Mouse (Mus musculus) yolk sac, embryonic 10.5 days (tissue): ENCODE data around the gene Ifitm3.
A peak's percentile ranks its signal among the peaks of the same experiment; 100 is the strongest.
"Not testable (repeated sequence)": the region's sequence is repeated elsewhere in the genome, so short reads cannot be mapped to it uniquely, and the experiment has no call there.

Source experiments
- DNase-seq: peaks from one replicate; pipeline ENCODE4 v3.0.0-alpha.2; 2017; ENCODE audit warnings: low spot score

Gene Ifitm3

DNA sequence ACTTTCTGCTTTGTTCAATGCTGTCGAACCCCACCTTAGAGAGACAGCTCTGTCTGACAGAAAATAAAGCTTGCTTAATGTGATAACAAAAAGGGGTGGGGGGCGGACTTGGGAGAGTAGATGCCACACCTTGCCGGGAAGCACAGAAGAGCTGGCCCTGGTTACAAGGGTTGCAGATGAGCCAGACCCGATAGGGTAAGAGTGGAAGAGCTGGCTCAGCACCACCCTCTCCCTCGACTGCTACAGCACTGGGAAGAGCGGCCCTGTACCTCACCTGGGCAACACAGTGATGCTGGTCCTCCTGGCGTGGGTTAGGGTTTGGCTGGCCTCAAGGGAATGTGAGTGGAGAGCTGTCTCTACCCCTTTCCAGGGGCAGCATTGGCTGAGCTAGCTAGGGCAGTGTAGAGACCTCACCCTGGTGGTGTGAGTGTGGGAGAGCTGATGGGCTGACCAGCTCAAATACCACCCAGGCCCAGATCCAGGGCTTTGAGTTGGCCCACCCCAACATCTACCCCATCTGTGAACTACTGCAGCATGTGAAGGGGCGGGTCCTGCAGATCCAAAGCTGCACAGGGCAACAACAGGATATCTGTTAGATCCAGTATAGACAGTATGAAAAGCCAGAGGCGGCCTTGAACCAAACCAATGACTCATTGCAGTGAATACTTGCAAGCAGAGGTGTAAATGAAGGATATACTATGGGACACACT is 22.0 kb upstream of the Ifitm3 start:
- no peak for DNase-seq

- DNase-seq: no peak
Observed at GRCm38 (mm10) chr7:141030390-141030789, 19.8 kb upstream of the Ifitm3 start.

DNA sequence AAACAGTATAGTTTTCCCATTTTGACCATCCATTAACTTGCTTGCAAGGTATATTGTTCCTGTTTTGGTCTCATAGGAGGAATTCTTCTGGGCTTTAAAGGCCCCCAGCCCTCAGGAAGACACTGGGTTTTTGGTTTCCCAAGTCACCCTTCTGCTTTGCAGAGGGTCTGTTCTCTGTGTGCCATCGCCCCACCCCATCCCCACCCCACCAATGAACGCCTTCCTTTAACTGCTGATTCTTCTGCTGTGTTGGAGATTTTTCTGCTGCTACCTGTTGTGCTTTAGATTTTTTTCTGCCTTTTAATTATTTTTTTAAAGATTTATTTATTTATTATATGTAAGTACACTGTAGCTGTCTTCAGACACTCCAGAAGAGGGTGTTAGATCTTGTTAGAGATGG is 18.3 kb upstream of the Ifitm3 start, which contains the start of gene Gm17387:
TSS of gene Gm17387 (plus strand) at position 301 of the 400 bp plus-strand sequence.
- no peak for DNase-seq

GRCm38 (mm10) chr7:141026740-141027098 is 16.1 kb upstream of the Ifitm3 start:
- no peak for DNase-seq

- no peak for DNase-seq
Observed at GRCm38 (mm10) chr7:141026097-141026739, 15.6 kb upstream of the Ifitm3 start.

GRCm38 (mm10) chr7:141024865-141025838 is 14.6 kb upstream of the Ifitm3 start:
- no peak for DNase-seq

GRCm38 (mm10) chr7:141021489-141022449 is 11.2 kb upstream of the Ifitm3 start:
- no peak for DNase-seq

DNA sequence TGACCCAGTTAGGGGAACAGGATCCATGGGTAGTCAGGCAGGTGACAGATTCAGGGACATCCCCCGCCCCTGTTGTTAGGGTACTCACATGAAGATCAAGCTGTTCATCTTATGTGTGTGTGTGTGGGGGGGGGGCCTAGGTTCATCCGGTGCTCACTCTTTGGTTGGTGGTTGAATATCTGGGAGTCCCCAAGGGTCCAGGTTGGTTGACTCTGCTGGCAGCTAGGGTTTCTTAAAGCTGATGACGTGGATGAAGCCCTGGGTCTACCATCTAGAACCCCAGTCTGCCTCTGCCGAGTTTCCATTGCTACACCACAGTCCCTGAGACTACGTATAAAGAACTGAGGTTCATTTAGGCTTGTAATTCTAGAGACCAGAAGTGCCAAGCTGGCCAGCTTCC is 8.5 kb upstream of the Ifitm3 start:
- no peak for DNase-seq

- not testable (repeated sequence) for DNase-seq
Observed at GRCm38 (mm10) chr7:141017824-141018223, 7.3 kb upstream of the Ifitm3 start, which contains the start of gene Ifitm6. Gene Ifitm6, minus strand, starts transcription at chr7:141017924.

DNA sequence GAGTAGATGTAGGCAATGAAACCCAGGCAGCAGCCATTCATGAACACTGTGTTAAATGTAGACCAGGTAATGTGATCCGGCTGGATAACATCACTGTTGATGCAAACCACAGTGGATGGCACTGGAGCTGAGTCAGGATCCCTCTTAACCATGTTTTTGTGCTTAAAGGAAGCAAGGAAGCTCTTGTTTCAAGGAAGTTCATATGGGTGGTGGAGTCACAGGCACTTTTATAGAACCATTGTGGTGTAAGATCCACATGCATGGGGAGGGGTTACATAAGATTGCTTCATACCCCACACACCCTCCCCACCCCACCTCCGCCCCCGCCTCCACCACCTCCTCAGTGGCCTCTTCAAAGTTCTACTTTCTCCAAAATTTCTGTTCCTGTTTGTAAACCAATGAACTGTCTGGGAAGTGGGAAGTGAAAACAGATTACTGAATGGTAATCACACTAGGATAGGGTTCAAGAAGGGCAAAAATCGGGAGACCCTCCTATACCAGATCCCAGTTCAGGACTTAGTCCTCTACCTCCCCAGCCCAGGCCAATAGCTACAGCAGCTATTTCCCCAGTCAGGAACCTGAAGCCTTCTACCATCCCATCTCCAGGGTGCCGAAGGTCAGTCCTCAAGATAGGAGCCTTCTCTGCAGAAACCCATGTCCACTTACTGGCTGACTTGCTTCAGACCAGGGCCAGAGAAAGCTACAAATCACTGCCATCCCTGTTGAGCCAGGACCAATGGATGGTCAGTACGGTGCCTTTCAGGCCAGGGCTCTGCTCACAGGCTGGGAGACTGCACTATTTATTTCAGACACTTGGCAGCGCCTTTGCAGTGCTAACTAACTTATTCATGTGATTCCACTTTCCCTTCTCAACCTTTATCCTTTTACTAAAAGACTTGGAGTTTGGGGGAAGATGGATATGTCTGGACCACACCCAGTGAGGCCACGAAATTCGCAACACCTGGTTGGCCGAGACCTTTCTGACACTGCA is 6.4 kb upstream of the Ifitm3 start:
- DNase-seq: no peak

GRCm38 (mm10) chr7:141011238-141011770 is 734 bp upstream of the Ifitm3 start:
- DNase-seq: no peak

GRCm38 (mm10) chr7:141009665-141010064 is 905 bp downstream of the Ifitm3 start:
- DNase-seq: no peak

- peak; percentile 70 for DNase-seq
Observed at GRCm38 (mm10) chr7:141008938-141009660, 1.5 kb downstream of the Ifitm3 start.

GRCm38 (mm10) chr7:141008312-141008761 is 2.2 kb downstream of the Ifitm3 start:
- peak; percentile 46 for DNase-seq

GRCm38 (mm10) chr7:141006914-141007313 is 3.7 kb downstream of the Ifitm3 start:
- no peak for DNase-seq

- no peak for DNase-seq
Observed at GRCm38 (mm10) chr7:141006446-141006845, 4.1 kb downstream of the Ifitm3 start.

DNA sequence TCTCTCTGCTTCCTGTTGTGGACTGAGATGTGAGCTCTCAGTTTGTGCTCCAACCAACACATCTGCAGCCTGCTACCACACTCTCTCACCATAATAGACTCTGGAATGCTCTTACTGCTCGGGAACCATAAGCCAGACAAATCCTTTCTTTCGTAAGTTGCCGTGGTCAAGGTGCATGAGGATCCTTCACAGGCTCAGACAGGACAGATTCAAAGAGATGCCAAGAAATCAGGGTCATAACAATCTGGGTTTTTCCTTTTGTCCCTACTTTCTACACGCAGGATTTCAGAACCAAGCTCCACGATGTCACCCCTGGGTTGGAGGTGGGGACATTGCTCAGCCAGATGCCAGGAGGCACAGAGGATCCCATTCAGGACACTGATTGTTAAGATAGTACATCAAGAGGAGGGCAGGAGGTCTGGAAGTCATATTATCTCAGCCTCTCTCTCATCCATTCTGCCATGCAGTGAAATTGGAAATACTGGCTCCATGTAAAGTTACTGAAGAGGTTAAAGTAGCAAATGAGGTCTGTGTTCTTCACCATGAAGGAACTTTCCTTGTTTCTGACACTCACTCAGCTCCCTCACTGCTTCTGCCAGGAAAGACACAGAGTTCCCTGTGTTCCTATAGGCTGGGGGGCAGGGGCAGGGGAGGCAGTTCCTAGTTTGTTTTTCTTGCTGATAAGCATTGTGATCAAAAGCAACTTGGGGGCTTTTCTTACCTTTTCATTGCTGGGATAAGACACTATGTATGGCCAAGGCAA is 7.1 kb downstream of the Ifitm3 start:
- no peak for DNase-seq
